Mouse (Mus musculus) heart, postnatal 0 days (tissue): ENCODE measurements around the gene Tm2d1.

Experiments
- CTCF ChIP-seq: IDR thresholded peaks from 2 replicates; pipeline ENCODE4 v1.5.1; 2016; ENCODE audit warnings: antibody characterized with exemption, control low read depth, low read depth
- EP300 ChIP-seq: IDR thresholded peaks from 2 replicates; pipeline ENCODE4 v1.6.1; 2016; ENCODE audit warnings: antibody characterized with exemption, low read depth

DNA sequence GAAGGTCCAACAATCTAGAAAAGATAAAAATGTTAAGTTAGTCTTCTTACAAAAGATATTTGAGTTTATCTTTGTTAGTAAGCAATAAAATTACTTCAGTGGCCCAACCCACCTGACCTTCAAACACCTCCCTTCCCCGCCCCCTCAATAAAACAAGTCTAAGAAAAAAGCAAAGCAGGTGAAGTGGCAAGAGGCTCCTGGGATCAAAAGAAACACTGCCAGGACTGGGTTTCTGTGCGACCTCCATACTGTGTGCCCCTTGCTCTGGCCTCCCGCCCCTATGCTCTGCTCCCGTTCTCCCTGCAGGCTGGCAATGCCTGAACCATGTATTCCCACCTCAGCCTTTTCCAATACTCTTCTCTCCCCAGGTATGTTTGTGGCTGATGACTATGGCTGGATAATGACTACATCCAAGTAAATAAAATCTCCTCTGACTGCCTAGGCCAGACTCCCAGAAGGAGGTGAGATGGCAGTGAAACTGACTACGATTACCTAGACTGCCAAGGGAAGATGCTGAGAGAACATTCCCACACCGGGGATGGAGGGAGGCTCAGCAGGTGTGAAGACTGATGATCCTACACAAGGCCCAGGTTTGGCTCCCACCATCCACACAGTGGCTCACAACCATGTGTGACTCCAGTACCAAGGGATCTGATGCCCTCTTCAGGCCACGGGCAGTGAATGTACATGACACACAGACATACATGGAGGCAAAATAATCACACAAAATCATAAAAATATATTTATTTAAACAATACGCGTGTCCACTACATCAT, 24.9 kb downstream of the Tm2d1 start:
- TF ChIP-seq CTCF = no peak
- no peak for TF ChIP-seq EP300
